Mouse (Mus musculus): ENCODE data around the gene Dph1. TPM values are rescaled to one million over a fixed set of nuclear protein-coding genes. Genes with fewer than 3 reads are reported as not detected.

Dph1 gene
- polyA plus RNA-seq, 1 experiment from 2014 or later: 12.3 TPM

DNA sequence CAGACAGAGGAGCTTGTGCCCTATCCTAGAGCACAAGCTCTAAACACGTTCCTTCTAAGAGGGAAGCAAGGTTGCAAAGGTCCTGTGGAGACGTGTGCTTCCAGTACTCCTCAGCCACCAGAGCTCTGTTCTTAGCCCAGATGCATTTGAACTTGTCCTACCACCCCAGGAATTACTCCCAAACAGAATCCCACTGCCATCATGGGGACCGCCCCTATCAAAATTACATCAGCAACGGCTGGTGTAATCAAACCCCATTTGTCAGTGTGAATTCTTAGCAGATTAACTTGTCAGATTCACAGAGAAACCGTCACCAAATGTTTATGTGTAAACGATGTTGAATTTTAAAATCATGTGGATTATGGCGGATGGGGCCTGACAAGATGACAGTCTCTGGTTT lies 30.1 kb downstream of the Dph1 start:
- 0 out of 2 replicates have a peak overlapping the region, but pooled peaks have one; percentile 30 for H3K27ac ChIP-seq (ENCODE audit: low read depth, low read length)
- no peak overlapping the region for H3K4me3 ChIP-seq (ENCODE audit: low read depth, low read length)
- H3K4me1 ChIP-seq (replicated peaks; ENCODE audit: control insufficient read depth, insufficient read depth, low read length): no peaks in the 10 kb centered on the region
- H3K9ac ChIP-seq (ENCODE audit: low read depth, low read length): no peak overlapping the region
- no peaks in the 10 kb centered on the region for H3K9me3 ChIP-seq (ENCODE audit: control insufficient read depth)
- H3K36me3 ChIP-seq (ENCODE audit: control insufficient read depth, insufficient read depth): peaks cover 52% of the 10 kb centered on the region
- peaks cover 2% of the 10 kb centered on the region for H3K27me3 ChIP-seq (replicated peaks; ENCODE audit: control insufficient read depth, insufficient read depth, low read length)
- WGBS: 66% methylated on average over 7 of the region's 7 CpGs
- TF ChIP-seq CTCF (IDR thresholded peaks at IDR 0.05; ENCODE audit: low read depth): no peak
- no peak overlapping the region for H3K4me2 ChIP-seq (replicated peaks; ENCODE audit: low read depth)
- ATAC-seq: no peak

DNA sequence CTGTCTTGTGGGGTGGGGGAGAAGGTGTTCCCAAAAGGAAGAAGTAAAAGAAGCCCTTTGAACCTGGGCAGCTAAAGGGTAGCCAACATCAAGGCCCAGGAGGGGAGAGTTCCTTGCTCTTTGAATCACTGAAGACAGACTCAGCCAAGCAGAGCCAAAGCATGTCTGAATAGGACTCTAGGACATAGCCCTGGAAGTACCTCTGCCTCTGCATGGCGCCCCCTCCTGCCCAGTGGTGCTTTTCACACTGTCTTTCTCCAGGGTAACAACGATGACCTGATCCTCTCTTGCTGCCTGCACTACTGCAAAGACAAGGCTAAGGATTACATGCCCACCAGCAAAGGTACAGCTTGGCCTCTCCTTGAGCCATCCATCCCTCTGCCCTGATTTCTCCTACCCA lies 31.5 kb downstream of the Dph1 start:
- H3K4me1 ChIP-seq (replicated peaks; ENCODE audit: control insufficient read depth, insufficient read depth, low read length): no peaks in the 10 kb centered on the region
- no peak overlapping the region; the same call in 1 of the 2 replicates for H3K27ac ChIP-seq (ENCODE audit: low read depth, low read length)
- H3K27me3 ChIP-seq (replicated peaks; ENCODE audit: control insufficient read depth, insufficient read depth, low read length): no peaks in the 10 kb centered on the region
- 44% methylated on average over 2 of the region's 2 CpGs for WGBS
- peak; percentile 77 for TF ChIP-seq CTCF (IDR thresholded peaks at IDR 0.05; ENCODE audit: low read depth)
- no peak for ATAC-seq
- peaks cover 43% of the 10 kb centered on the region for H3K36me3 ChIP-seq (ENCODE audit: control insufficient read depth, insufficient read depth)
- H3K9ac ChIP-seq (ENCODE audit: low read depth, low read length): no peak overlapping the region
- H3K9me3 ChIP-seq (ENCODE audit: control insufficient read depth): no peaks in the 10 kb centered on the region
- no peak overlapping the region for H3K4me3 ChIP-seq (ENCODE audit: low read depth, low read length)
- no peak overlapping the region for H3K4me2 ChIP-seq (replicated peaks; ENCODE audit: low read depth)

DNA sequence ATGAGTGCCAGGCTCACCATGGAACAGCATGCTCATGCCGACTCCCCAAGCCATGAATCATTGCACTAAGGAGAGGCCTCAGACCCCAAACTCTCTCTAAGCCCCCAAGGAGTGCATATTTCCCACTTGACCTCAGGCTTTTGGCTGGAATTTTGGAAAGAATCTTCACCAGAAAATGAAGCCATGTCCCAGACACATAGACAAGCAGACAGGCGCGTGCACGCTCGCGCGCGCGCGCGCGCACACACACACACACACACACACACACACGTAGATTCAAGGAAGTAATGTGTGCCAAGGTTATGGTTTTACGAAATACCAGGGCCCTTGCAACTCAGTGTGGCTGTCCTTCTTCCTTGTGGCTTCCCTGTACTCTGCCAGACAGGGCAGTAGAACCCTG lies 32.6 kb downstream of the Dph1 start:
- H3K27me3 ChIP-seq (replicated peaks; ENCODE audit: control insufficient read depth, insufficient read depth, low read length): no peaks in the 10 kb centered on the region
- no peaks in the 10 kb centered on the region for H3K9me3 ChIP-seq (ENCODE audit: control insufficient read depth)
- no peak overlapping the region for H3K4me2 ChIP-seq (replicated peaks; ENCODE audit: low read depth)
- no peak overlapping the region for H3K4me3 ChIP-seq (ENCODE audit: low read depth, low read length)
- H3K36me3 ChIP-seq (ENCODE audit: control insufficient read depth, insufficient read depth): peaks cover 34% of the 10 kb centered on the region
- 77% methylated on average over 14 of the region's 14 CpGs for WGBS
- no peaks in the 10 kb centered on the region for H3K4me1 ChIP-seq (replicated peaks; ENCODE audit: control insufficient read depth, insufficient read depth, low read length)
- 0 out of 2 replicates have a peak overlapping the region, but pooled peaks have one; percentile 18 for H3K9ac ChIP-seq (ENCODE audit: low read depth, low read length)
- ATAC-seq: no peak
- TF ChIP-seq CTCF (IDR thresholded peaks at IDR 0.05; ENCODE audit: low read depth): no peak
- H3K27ac ChIP-seq (ENCODE audit: low read depth, low read length): no peak overlapping the region

DNA sequence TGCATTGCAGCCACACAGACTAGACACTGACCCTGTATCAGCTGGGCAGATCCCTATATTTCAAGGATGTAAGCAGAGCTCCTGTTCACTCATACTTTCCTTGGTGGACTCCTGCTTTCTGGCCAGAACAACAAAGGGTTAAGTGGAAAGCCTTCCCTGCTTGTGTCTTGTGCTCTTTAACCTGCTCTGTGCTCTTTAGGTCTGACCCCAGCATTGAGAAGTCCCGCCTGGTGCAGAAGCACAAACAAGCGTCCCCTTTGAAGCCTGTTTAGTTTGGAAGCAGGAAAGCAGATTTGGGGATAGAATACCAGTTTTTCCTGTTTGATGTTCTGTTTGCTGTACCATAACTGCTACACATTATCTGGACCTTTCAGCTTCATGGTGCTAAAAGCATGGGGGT lies 33.1 kb downstream of the Dph1 start:
- no peak for TF ChIP-seq CTCF (IDR thresholded peaks at IDR 0.05; ENCODE audit: low read depth)
- no peaks in the 10 kb centered on the region for H3K9me3 ChIP-seq (ENCODE audit: control insufficient read depth)
- no peak for ATAC-seq
- H3K4me1 ChIP-seq (replicated peaks; ENCODE audit: control insufficient read depth, insufficient read depth, low read length): no peaks in the 10 kb centered on the region
- H3K27me3 ChIP-seq (replicated peaks; ENCODE audit: control insufficient read depth, insufficient read depth, low read length): no peaks in the 10 kb centered on the region
- no peak overlapping the region for H3K9ac ChIP-seq (ENCODE audit: low read depth, low read length)
- WGBS: 34% methylated on average over 2 of the region's 2 CpGs
- no peak overlapping the region for H3K27ac ChIP-seq (ENCODE audit: low read depth, low read length)
- H3K4me2 ChIP-seq (replicated peaks; ENCODE audit: low read depth): no peak overlapping the region
- H3K4me3 ChIP-seq (ENCODE audit: low read depth, low read length): no peak overlapping the region
- H3K36me3 ChIP-seq (ENCODE audit: control insufficient read depth, insufficient read depth): peaks cover 31% of the 10 kb centered on the region

DNA sequence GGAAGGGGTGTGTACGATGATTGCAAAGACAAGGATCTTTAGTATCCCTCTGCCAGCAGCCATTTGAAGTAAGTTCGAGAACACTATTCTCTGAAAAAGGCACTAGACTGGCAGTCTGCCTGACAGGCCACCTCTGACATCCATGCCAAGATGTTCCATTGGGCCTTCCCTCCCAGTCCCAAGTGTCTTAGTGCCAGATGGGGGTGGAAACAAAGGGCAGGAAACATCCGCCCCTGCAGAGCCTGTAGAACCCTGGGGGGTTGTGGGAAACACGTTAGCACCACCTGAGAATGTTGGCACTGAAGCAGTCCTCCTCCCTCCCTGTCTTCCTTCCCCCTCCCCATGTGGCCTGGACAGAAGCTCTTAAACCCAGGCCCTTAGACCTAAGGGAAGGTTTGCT lies 34.0 kb downstream of the Dph1 start:
- H3K9me3 ChIP-seq (ENCODE audit: control insufficient read depth): no peaks in the 10 kb centered on the region
- H3K4me3 ChIP-seq (ENCODE audit: low read depth, low read length): no peak overlapping the region
- H3K27ac ChIP-seq (ENCODE audit: low read depth, low read length): no peak overlapping the region; the same call in 1 of the 2 replicates
- no peak overlapping the region for H3K4me2 ChIP-seq (replicated peaks; ENCODE audit: low read depth)
- ATAC-seq: no peak
- no peak overlapping the region; the same call in 1 of the 2 replicates for H3K9ac ChIP-seq (ENCODE audit: low read depth, low read length)
- TF ChIP-seq CTCF (IDR thresholded peaks at IDR 0.05; ENCODE audit: low read depth): no peak
- H3K36me3 ChIP-seq (ENCODE audit: control insufficient read depth, insufficient read depth): peaks cover 25% of the 10 kb centered on the region; the same call in 1 of the 2 replicates
- no peaks in the 10 kb centered on the region for H3K4me1 ChIP-seq (replicated peaks; ENCODE audit: control insufficient read depth, insufficient read depth, low read length)
- no peaks in the 10 kb centered on the region for H3K27me3 ChIP-seq (replicated peaks; ENCODE audit: control insufficient read depth, insufficient read depth, low read length)
- 70% methylated on average over 4 of the region's 4 CpGs for WGBS

DNA sequence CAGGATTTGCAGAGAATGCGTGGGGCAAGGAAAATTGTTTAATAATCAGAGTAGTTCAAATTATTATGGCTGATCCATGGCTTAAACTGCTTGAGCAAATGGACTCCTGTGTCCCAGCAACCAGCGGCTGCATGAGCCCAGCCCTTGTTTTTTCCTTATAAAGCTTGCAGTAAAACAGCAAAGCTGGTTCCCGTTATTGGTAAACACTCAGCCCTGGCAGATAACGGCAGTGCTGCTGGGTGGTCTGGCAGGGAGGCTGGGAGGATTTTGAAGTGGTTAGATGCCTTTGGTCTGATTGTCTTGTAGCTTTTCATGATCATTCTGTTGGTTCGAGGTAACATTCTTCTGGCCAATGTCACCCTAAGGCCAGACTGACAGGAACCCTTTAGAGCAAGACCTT lies 34.6 kb downstream of the Dph1 start:
- Histone ChIP-seq H3K4me3 (ENCODE audit: low read depth, low read length) (no peak overlapping the region), H3K27me3 (replicated peaks; ENCODE audit: control insufficient read depth, insufficient read depth, low read length) (no peaks in the 10 kb centered on the region), H3K4me2 (replicated peaks; ENCODE audit: low read depth) (no peak overlapping the region), H3K9ac (ENCODE audit: low read depth, low read length) (no peak overlapping the region), H3K4me1 (replicated peaks; ENCODE audit: control insufficient read depth, insufficient read depth, low read length) (no peaks in the 10 kb centered on the region), H3K27ac (ENCODE audit: low read depth, low read length) (no peak overlapping the region; the same call in 1 of the 2 replicates), H3K36me3 (ENCODE audit: control insufficient read depth, insufficient read depth) (peaks cover 21% of the 10 kb centered on the region; the same call in 1 of the 2 replicates), H3K9me3 (ENCODE audit: control insufficient read depth) (no peaks in the 10 kb centered on the region)
- TF ChIP-seq CTCF (IDR thresholded peaks at IDR 0.05; ENCODE audit: low read depth): no peak
- no peak for ATAC-seq
- WGBS: 47% methylated on average over 5 of the region's 5 CpGs

DNA sequence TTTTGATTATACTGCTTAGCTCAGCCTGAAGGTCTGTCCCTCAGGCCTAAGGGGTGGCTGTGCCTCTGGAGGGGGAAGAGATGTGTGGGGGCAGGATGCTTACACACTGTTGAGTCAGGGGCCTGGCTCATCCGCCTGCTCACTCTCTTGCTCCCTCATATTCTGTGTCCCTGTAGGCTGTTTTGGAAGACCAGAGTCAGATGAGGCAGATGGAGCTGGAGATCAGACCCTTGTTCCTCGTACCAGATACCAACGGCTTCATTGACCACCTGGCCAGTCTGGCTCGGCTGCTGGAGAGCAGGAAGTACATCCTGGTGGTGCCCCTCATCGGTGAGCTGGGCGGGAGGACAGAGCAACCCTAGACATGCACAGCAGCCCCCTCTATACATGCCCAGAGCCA lies 35.1 kb downstream of the Dph1 start:
- no peak for TF ChIP-seq CTCF (IDR thresholded peaks at IDR 0.05; ENCODE audit: low read depth)
- Histone ChIP-seq H3K36me3 (ENCODE audit: control insufficient read depth, insufficient read depth) (peaks cover 18% of the 10 kb centered on the region; the same call in 1 of the 2 replicates), H3K27me3 (replicated peaks; ENCODE audit: control insufficient read depth, insufficient read depth, low read length) (no peaks in the 10 kb centered on the region), H3K4me3 (ENCODE audit: low read depth, low read length) (no peak overlapping the region), H3K4me1 (replicated peaks; ENCODE audit: control insufficient read depth, insufficient read depth, low read length) (no peaks in the 10 kb centered on the region), H3K9me3 (ENCODE audit: control insufficient read depth) (no peaks in the 10 kb centered on the region), H3K27ac (ENCODE audit: low read depth, low read length) (no peak overlapping the region; the same call in 1 of the 2 replicates), H3K9ac (ENCODE audit: low read depth, low read length) (no peak overlapping the region), H3K4me2 (replicated peaks; ENCODE audit: low read depth) (no peak overlapping the region)
- ATAC-seq: no peak
- WGBS: 62% methylated on average over 6 of the region's 6 CpGs
